Mouse (Mus musculus) embryonic facial prominence, embryonic 15.5 days (tissue): Measurements from ENCODE around the gene Orm2. TPM values are rescaled to one million over a fixed set of nuclear protein-coding genes. Genes with fewer than 3 reads are reported as not detected.
A peak's percentile ranks its signal among the peaks of the same experiment; 100 is the strongest.

Source experiments
- ATAC-seq: fragments of 200-750 bp; cut with Nextera tagmentation; 2 replicates; pipeline ENCODE4 v1.8.0; 2017; ENCODE audit warnings: low read depth, moderate TSS enrichment; ENCODE audit not compliant: insufficient number of reproducible peaks, low FRiP score, low TSS enrichment
- H3K27ac ChIP-seq: fragments of 300-500 bp; sonication (generic); replicated peaks from 2 replicates; pipeline ENCODE4 v1.5.1; 2015; ENCODE audit warnings: mild to moderate bottlenecking, inconsistent platforms
- H3K27me3 ChIP-seq: fragments of 300-500 bp; sonication (generic); 2 replicates; pipeline ENCODE4 v1.6.1; 2015; ENCODE audit warnings: inconsistent platforms
- H3K36me3 ChIP-seq: fragments of 300-500 bp; sonication (generic); 2 replicates; pipeline ENCODE4 v1.6.1; 2015; ENCODE audit warnings: mild to moderate bottlenecking, inconsistent platforms
- H3K4me1 ChIP-seq: fragments of 300-500 bp; sonication (generic); 2 replicates; pipeline ENCODE4 v1.6.1; 2015; ENCODE audit warnings: inconsistent platforms
- H3K4me2 ChIP-seq: fragments of 300-500 bp; sonication (generic); replicated peaks from 2 replicates; pipeline ENCODE4 v1.6.1; 2015; ENCODE audit warnings: mild to moderate bottlenecking, inconsistent platforms
- H3K4me3 ChIP-seq: fragments of 300-500 bp; sonication (generic); replicated peaks from 2 replicates; pipeline ENCODE4 v1.5.1; 2015; ENCODE audit warnings: mild to moderate bottlenecking, inconsistent platforms
- H3K9ac ChIP-seq: fragments of 300-500 bp; sonication (generic); 2 replicates; pipeline ENCODE4 v1.6.1; 2015; ENCODE audit warnings: inconsistent platforms
- H3K9me3 ChIP-seq: fragments of 300-500 bp; sonication (generic); replicated peaks from 2 replicates; pipeline ENCODE4 v1.6.1; 2016; ENCODE audit warnings: inconsistent platforms
- WGBS: fragments of 180-500 bp; shearing (Covaris S2); methylation state at CpG from one replicate; pipeline ENCODE4 v1.1.7; 2015; 5-methylcytosine and 5-hydroxymethylcytosine counted together
- polyA plus RNA-seq: library from polyadenylated mRNA; unstranded; fragments of >200 nt; fragmentation: Nextera tagmentation; extraction: Ambion mirVana; gene quantifications from 2 replicates; pipeline ENCODE4 v1.2.1, GENCODE M21; 2015

Orm2 gene
- polyA plus RNA-seq, 1 experiment from 2014 or later: 0.31 TPM

DNA sequence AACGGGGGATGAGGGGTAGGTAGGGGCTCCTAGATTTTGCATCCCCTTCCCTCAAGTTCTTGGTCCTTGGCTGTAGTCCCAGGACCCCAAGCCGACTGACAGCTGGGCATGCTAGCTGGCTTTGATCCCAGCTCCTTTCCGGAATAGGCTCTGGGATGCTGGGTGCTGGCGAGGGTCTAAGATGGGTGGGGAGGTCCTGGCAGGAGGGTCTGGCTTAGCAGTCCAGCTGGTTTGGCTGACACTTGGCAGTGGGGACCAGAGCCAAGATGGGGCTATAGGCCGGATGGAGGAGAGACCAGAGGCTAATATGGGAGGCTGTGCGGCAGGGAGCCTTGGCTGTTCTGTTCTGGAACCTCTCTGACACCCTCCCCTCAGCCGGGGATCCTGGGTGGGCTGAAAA is 46.0 kb downstream of the Orm2 start:
- H3K27ac ChIP-seq: no peak overlapping the region
- ATAC-seq: no peak
- 52% methylated on average over 7 of the region's 7 CpGs for WGBS

DNA sequence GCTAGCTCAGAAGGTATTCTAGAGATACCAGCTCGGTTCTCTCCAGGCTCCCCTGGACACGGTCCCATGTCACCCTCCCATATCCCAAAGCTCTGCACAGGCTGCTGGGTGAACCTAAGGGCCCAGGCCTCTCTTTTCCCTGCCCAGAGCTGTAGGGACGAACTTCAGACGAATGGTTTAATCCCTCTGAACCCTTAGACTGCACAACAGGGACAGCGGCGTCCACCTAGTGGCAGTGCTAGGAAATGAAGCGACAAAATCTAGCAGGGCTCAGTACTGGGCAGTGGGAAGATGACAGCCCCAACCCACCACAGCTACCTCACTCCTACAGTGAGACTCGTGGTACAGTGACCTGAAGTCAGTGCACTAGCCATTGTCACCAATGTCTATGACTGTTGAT is 46.4 kb downstream of the Orm2 start:
- no peaks in the 10 kb centered on the region for H3K27me3 ChIP-seq
- no peaks in the 10 kb centered on the region for H3K36me3 ChIP-seq
- peaks cover 53% of the 10 kb centered on the region for H3K4me1 ChIP-seq
- no peaks in the 10 kb centered on the region for H3K9me3 ChIP-seq
- no peak overlapping the region for H3K9ac ChIP-seq
- no peak overlapping the region; the same call in 1 of the 2 replicates for H3K4me3 ChIP-seq
- H3K27ac ChIP-seq: no peak overlapping the region
- H3K4me2 ChIP-seq: peak overlapping the region; percentile 100
- WGBS: 11% methylated on average over 8 of the region's 8 CpGs
- peak; percentile 18; the same call in 1 of the 2 replicates for ATAC-seq

More for the DNA sequence above, 46.0 kb downstream of the Orm2 start:
- Histone ChIP-seq H3K4me1 (peaks cover 57% of the 10 kb centered on the region), H3K27me3 (no peaks in the 10 kb centered on the region), H3K36me3 (no peaks in the 10 kb centered on the region), H3K4me2 (peak overlapping the region; percentile 100; the same call in 1 of the 2 replicates), H3K9me3 (no peaks in the 10 kb centered on the region), H3K4me3 (no peak overlapping the region), H3K9ac (no peak overlapping the region)

DNA sequence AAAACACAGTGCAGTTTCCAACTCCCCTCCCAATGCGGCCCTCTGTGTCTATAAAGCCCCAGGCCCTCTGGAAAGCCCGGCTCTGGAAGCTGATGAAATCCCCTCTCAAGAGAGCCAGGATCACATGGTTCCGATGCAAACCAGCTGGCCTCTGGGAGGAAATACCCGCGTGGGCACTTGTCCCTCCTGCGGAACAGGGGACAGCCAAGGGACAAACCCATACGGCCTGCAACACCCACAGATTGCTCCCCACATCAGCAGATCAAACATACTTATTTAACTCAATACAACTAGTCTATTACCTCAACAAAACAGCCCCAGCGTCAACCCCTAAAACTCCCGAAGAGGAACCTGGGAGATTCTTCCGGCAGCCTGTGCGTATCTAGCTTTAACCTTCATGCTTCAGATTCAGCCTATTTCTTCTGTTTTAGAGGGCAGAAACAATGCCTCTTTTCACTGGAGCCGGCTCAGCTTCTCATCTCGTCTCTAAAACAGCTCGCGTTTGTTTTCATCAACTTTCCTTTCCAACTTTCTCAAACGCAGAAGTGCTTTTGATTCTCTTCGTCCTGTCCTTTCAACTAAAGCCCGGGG is 47.2 kb downstream of the Orm2 start:
- Histone ChIP-seq H3K27ac (peak overlapping the region; percentile 63; the same call in 1 of the 2 replicates), H3K9ac (peak overlapping the region; percentile 15; the same call in 1 of the 2 replicates), H3K4me3 (peak overlapping the region; percentile 65), H3K36me3 (no peaks in the 10 kb centered on the region), H3K9me3 (no peaks in the 10 kb centered on the region), H3K4me2 (peak overlapping the region; percentile 100), H3K4me1 (peaks cover 45% of the 10 kb centered on the region), H3K27me3 (no peaks in the 10 kb centered on the region)
- WGBS: 1% methylated on average over 18 of the region's 18 CpGs
- ATAC-seq: no peak

DNA sequence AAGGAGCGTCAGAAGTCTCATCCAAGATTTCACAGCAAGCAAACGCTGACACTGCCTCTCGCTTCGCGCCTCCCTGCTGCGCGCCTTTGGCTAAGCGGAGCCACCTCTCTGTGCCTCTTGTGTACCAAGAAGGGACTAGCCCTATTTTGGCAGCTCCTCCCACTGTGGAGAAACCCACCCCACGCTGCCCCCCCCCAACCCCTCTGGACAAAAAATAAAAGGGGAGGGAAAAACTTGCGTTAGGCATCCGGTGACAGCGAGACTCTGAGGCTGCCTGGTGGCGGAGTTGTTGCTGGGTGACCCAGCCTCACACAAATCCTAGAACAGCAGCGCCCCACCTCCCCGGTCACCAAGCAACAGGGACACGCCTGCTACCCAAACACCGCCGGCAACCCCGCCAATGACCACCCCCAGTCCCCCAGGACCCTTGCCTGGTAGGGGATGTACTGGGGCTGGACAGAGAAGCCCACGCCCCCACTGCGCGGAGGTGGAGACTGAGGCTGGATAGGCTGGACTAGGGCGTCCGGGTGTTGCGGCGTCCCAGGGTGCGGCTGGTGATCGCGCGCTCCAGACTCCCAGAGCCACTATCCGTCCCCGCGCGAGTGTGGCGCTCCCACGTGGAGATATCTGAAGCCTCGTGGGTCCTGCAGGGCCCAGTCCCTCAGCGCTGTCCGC is 47.8 kb downstream of the Orm2 start:
- Histone ChIP-seq H3K4me1 (peaks cover 39% of the 10 kb centered on the region), H3K9me3 (no peaks in the 10 kb centered on the region), H3K27me3 (no peaks in the 10 kb centered on the region), H3K4me3 (peak overlapping the region; percentile 65), H3K27ac (peak overlapping the region; percentile 63; the same call in 1 of the 2 replicates), H3K4me2 (peak overlapping the region; percentile 100), H3K9ac (peak overlapping the region; percentile 21; the same call in 1 of the 2 replicates), H3K36me3 (no peaks in the 10 kb centered on the region)
- under 1% methylated on average over 39 of the region's 39 CpGs for WGBS
- ATAC-seq: peak; percentile 81

DNA sequence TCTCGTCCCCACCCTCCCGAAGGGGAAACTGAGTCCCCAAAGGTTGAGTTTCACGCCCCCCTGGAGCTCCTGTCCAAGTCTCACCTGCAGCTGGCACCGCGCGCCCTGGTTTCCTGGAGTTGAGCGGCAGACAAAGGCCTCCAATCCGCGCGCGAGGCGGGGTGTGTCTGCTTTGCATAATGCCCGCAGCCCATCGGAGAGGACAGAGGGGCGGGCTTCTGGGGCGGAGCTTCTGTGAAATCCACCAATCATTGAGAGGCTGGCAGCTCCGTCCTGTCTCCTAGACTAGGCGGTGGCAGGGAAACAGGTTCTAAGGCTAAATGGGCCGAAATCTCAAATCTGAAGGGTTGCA is 48.3 kb downstream of the Orm2 start:
- H3K36me3 ChIP-seq: no peaks in the 10 kb centered on the region
- H3K9ac ChIP-seq: 0 out of 2 replicates have a peak overlapping the region, but pooled peaks have one; percentile 21
- H3K9me3 ChIP-seq: no peaks in the 10 kb centered on the region
- peak overlapping the region; percentile 63; the same call in 1 of the 2 replicates for H3K27ac ChIP-seq
- peaks cover 34% of the 10 kb centered on the region for H3K4me1 ChIP-seq
- H3K4me2 ChIP-seq: peak overlapping the region; percentile 100
- under 1% methylated on average over 19 of the region's 19 CpGs for WGBS
- ATAC-seq: peak; percentile 89
- peak overlapping the region; percentile 65 for H3K4me3 ChIP-seq
- H3K27me3 ChIP-seq: no peaks in the 10 kb centered on the region

DNA sequence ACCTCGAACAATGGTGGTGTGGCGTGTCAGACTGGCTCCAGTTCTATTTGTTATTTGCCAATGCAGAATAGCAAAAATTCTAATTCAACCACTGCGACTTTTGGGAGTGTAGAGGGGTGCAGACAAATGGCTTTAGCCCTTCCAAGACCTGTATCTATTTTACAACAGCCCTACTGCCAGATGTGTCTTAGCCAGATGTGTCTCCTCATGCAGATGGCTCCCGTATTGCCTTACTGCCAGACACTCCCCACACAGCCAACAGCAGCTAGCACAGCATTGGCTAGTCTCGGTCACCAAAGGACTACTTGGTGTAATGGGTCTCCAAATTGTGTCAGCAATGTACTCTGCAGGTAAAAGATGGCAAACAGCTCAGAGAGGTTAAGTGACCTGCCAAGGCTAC is 49.0 kb downstream of the Orm2 start:
- no peaks in the 10 kb centered on the region for H3K9me3 ChIP-seq
- H3K27me3 ChIP-seq: no peaks in the 10 kb centered on the region
- H3K4me1 ChIP-seq: peaks cover 30% of the 10 kb centered on the region
- no peak overlapping the region for H3K4me2 ChIP-seq
- ATAC-seq: no peak
- H3K4me3 ChIP-seq: no peak overlapping the region
- no peak overlapping the region for H3K9ac ChIP-seq
- no peaks in the 10 kb centered on the region for H3K36me3 ChIP-seq
- no peak overlapping the region for H3K27ac ChIP-seq
- 54% methylated on average over 5 of the region's 5 CpGs for WGBS

DNA sequence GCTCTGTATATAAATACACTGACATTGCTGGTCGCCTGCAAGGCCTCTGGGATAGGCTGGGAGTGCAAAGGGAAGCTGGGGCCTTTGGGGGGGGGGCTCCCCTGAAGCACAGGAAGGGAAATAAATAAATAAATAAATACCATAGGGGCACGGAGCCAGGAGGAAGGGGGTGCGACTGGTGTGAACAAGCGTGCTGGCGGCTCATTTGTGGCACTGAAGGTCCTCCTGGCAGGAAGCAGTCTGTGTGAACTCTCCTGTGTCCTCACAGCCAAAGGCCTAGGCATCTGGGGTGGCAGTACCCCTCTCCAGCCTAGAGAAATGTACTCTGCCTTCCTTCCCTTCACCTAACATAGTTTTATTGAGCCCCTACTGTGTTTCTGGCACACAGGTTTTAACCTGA is 52.7 kb downstream of the Orm2 start:
- Histone ChIP-seq H3K4me1 (peaks cover 13% of the 10 kb centered on the region), H3K27me3 (no peaks in the 10 kb centered on the region), H3K9me3 (no peaks in the 10 kb centered on the region), H3K4me3 (no peak overlapping the region), H3K27ac (no peak overlapping the region), H3K9ac (no peak overlapping the region), H3K4me2 (no peak overlapping the region), H3K36me3 (no peaks in the 10 kb centered on the region)
- ATAC-seq: no peak
- 66% methylated on average over 5 of the region's 5 CpGs for WGBS

Other genes with a start within 250 kb of the Orm2 start
- gene Ambp, start 207.7 kb upstream of the Orm2 start, polyA plus RNA-seq: 0.16 TPM in 1 of 2 replicates, not detected in the other
- gene Kif12, start 190.3 kb upstream of the Orm2 start, polyA plus RNA-seq: not detected in 2 replicates
- 19.1 and 22.3 TPM in 2 replicates for gene Col27a1, start 148.4 kb upstream of the Orm2 start, polyA plus RNA-seq
- gene Orm1, start 17.9 kb upstream of the Orm2 start, polyA plus RNA-seq: 17.0 and 22.3 TPM in 2 replicates
- gene Orm3, start 6.3 kb upstream of the Orm2 start, polyA plus RNA-seq: not detected in 2 replicates
- gene Akna, start 40.9 kb downstream of the Orm2 start, polyA plus RNA-seq: 7.5 and 9.6 TPM in 2 replicates
- gene Whrn, start 133.5 kb downstream of the Orm2 start, polyA plus RNA-seq: 4.9 and 5.2 TPM in 2 replicates
- 317 and 319 TPM in 2 replicates for gene Atp6v1g1, start 182.3 kb downstream of the Orm2 start, polyA plus RNA-seq
- 8.2 and 9.6 TPM in 2 replicates for gene Tmem268, start 196.3 kb downstream of the Orm2 start, polyA plus RNA-seq
- not detected in 2 replicates for gene Gm11213, start 242.8 kb downstream of the Orm2 start, polyA plus RNA-seq